Mouse (Mus musculus) ES-E14 (cell line): ENCODE measurements around the gene Ebf1. TPM values are rescaled to one million over a fixed set of nuclear protein-coding genes. Genes with fewer than 3 reads are reported as not detected.

Experiments used
- DNase-seq: peaks from one replicate; pipeline ENCODE4 v3.0.0-alpha.2; 2013; ENCODE audit warnings: low read depth, low spot score
- H3K27ac ChIP-seq: 2 replicates; pipeline ENCODE4 v1.5.1; 2012; ENCODE audit warnings: low read depth, mild to moderate bottlenecking, low read length, moderate library complexity, mixed read lengths; ENCODE audit not compliant: poor library complexity, insufficient read depth, severe bottlenecking
- H3K36me3 ChIP-seq: 2 replicates; pipeline ENCODE4 v1.6.1; 2012; ENCODE audit warnings: mild to moderate bottlenecking, low read length, moderate library complexity, mixed read lengths; ENCODE audit not compliant: control insufficient read depth, poor library complexity, insufficient read depth, severe bottlenecking
- H3K4me1 ChIP-seq, 2 experiments: fragments of 150-350 bp in 1 of 2; sonication (generic) in 1 of 2; 2 replicates each; pipeline ENCODE4 v1.6.1; 2012; ENCODE audit warnings: low read length in 2 of 2, mild to moderate bottlenecking in 1 of 2, mixed read lengths in 1 of 2; ENCODE audit not compliant: control insufficient read depth in 2 of 2, insufficient read depth in 2 of 2, poor library complexity in 1 of 2
- H3K4me3 ChIP-seq, 2 experiments: fragments of 150-350 bp in 1 of 2; sonication (generic) in 1 of 2; 2 replicates each; pipeline ENCODE4 v1.5.1; 2012; ENCODE audit warnings: low read length in 2 of 2, low read depth in 1 of 2, mild to moderate bottlenecking in 1 of 2, mixed read lengths in 1 of 2; ENCODE audit not compliant: insufficient read depth in 1 of 2, poor library complexity in 1 of 2, severe bottlenecking in 1 of 2
- H3K9ac ChIP-seq: 2 replicates; pipeline ENCODE4 v1.6.1; 2012; ENCODE audit warnings: low read depth, mild to moderate bottlenecking, low read length, mixed read lengths; ENCODE audit not compliant: poor library complexity, insufficient read depth, severe bottlenecking
- H3K9me3 ChIP-seq: fragments of 150-350 bp; sonication (generic); 2 replicates; pipeline ENCODE4 v1.6.1; 2012; ENCODE audit warnings: low read depth, mild to moderate bottlenecking, low read length; ENCODE audit not compliant: control insufficient read depth, insufficient read depth
- CHD2 ChIP-seq: IDR thresholded peaks from 2 replicates; pipeline ENCODE4 v1.6.1; 2014; ENCODE audit warnings: mild to moderate bottlenecking, low read depth, low read length, inconsistent platforms
- HCFC1 ChIP-seq: IDR thresholded peaks from 2 replicates; pipeline ENCODE4 v1.6.1; 2012; ENCODE audit warnings: low read length, inconsistent platforms, borderline replicate concordance; ENCODE audit not compliant: insufficient read depth
- MAFK ChIP-seq: IDR thresholded peaks from 2 replicates; pipeline ENCODE4 v1.6.1; 2014; ENCODE audit warnings: mild to moderate bottlenecking, low read depth, low read length, inconsistent platforms; ENCODE audit not compliant: insufficient read depth
- ZC3H11A ChIP-seq: IDR thresholded peaks from 2 replicates; pipeline ENCODE4 v1.6.1; 2012; ENCODE audit warnings: low read depth, mild to moderate bottlenecking, inconsistent platforms, low read length, borderline replicate concordance
- ZNF384 ChIP-seq: IDR thresholded peaks from 2 replicates; pipeline ENCODE4 v1.6.1; 2012; ENCODE audit warnings: low read depth, low read length, inconsistent platforms
- in situ Hi-C, 2 experiments: fragments of 600-800 bp; cut with MboI; formaldehyde crosslinking; loops; one replicate each; pipeline ENCODE4 v1.15.1; 2025; ENCODE audit warnings: low sequenced_read_pairs in 2 of 2, inconsistent platforms in 1 of 2; ENCODE audit not compliant: unreplicated experiment in 2 of 2
- total RNA-seq: library from RNA; depleted of rRNA; stranded (reverse); fragments of 300-350 nt; gene quantifications from 2 replicates; pipeline ENCODE4 v1.2.3, GENCODE M21; 2012

Gene Ebf1
- total RNA-seq, 1 experiment = 3.2 TPM

DNA sequence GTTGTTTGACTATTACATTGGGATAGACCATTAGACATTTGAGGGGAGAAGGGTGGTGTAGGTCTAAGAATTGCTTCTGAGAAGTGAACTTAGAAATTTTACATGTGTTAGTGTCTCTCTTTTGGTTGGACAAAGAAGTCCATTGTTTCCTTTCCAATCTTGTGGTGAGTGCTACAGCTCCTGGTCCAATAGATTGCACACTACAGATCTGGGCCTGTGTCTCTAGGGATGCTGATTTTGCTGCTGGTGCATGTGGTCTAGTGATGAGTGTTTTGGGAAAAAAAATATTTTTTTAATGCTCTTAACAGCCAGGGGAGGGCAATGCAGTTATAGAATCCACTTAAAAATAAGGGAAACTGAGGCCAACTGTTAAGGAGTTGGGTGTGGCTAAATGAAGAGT, 276.9 kb downstream of the Ebf1 start:
- TF ChIP-seq MAFK = no peak
- TF ChIP-seq HCFC1 = no peak
- TF ChIP-seq ZNF384 = no peak
- TF ChIP-seq ZC3H11A = no peak
- TF ChIP-seq CHD2 = no peak
- no peaks in the 10 kb centered on the region for H3K4me1 ChIP-seq
- no peak overlapping the region for H3K9ac ChIP-seq
- H3K27ac ChIP-seq = no peak overlapping the region
- in situ Hi-C loops = no loop called here
- no peaks in the 10 kb centered on the region for H3K36me3 ChIP-seq
- H3K9me3 ChIP-seq = no peaks in the 10 kb centered on the region
- no peak for DNase-seq
- no peak overlapping the region for H3K4me3 ChIP-seq

DNA sequence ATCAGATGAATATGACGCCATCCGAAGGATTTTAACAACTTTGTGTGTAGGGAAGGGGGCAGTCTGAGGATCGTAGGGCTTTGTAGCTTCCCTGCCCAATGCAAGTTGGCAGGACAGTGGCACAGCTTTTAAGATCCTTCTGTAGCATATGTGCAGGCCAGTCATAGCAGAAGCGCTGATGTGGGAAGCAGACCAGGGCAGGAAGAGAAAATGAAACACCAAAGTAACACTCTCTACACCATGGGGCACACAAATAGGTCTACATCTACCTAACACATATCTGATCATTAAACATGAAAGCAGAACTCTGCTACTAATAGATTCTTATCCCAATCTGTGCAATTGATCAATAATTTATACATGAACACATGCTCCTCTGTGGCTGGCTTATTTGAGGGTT, 277.7 kb downstream of the Ebf1 start:
- TF ChIP-seq CHD2 = no peak
- no peak for TF ChIP-seq MAFK
- no peak for TF ChIP-seq ZNF384
- TF ChIP-seq HCFC1 = no peak
- no peak for TF ChIP-seq ZC3H11A
- no peak for DNase-seq
- Histone ChIP-seq H3K4me1 (no peaks in the 10 kb centered on the region), H3K9me3 (no peaks in the 10 kb centered on the region), H3K27ac (no peak overlapping the region), H3K36me3 (no peaks in the 10 kb centered on the region), H3K9ac (no peak overlapping the region), H3K4me3 (no peak overlapping the region)
- in situ Hi-C loops = no loop called here

GRCm38 (mm10) chr11:44895893-44896292, 278.8 kb downstream of the Ebf1 start:
- H3K4me3 ChIP-seq = no peak overlapping the region
- H3K9me3 ChIP-seq = no peaks in the 10 kb centered on the region
- no peak overlapping the region for H3K9ac ChIP-seq
- in situ Hi-C loops = no loop called here
- no peaks in the 10 kb centered on the region for H3K4me1 ChIP-seq
- H3K27ac ChIP-seq = no peak overlapping the region
- TF ChIP-seq CHD2 (no peak), ZNF384 (no peak)
- DNase-seq = no peak
- no peaks in the 10 kb centered on the region for H3K36me3 ChIP-seq

DNA sequence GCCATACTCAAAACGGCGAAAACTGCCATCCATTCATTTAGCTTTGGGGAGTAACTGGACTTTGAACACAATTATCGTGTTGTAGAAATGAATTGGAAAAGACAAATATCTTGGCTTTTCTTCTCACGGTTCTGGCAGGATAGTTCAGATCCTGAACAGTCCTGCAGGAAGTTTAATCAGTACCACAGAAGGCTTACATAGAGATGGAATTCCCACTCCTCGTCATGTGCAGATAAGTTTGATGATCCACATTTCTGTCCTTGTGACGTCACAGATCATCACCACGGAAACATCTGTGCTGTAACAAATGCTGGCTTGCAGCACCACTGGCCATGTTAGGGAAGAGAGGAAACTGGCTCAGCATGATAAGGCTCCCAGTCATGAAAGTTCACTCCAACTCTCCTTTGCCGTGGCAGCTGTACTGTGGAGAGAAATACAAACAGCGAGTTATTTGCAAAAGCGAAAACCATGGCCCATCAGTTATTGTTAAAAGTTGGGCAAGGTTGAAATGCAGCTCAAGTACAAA, 280.1 kb downstream of the Ebf1 start:
- H3K36me3 ChIP-seq = no peaks in the 10 kb centered on the region
- no peaks in the 10 kb centered on the region for H3K9me3 ChIP-seq
- H3K9ac ChIP-seq = no peak overlapping the region
- in situ Hi-C loops = no loop called here
- no peak for DNase-seq
- H3K27ac ChIP-seq = no peak overlapping the region
- TF ChIP-seq ZC3H11A (no peak), HCFC1 (no peak), MAFK (no peak), ZNF384 (no peak), CHD2 (no peak)
- no peaks in the 10 kb centered on the region for H3K4me1 ChIP-seq
- no peak overlapping the region for H3K4me3 ChIP-seq

- Histone ChIP-seq H3K9me3 (no peaks in the 10 kb centered on the region), H3K4me3 (no peak overlapping the region), H3K36me3 (no peaks in the 10 kb centered on the region), H3K27ac (no peak overlapping the region), H3K4me1 (no peaks in the 10 kb centered on the region), H3K9ac (no peak overlapping the region)
- TF ChIP-seq MAFK (no peak), HCFC1 (no peak), ZC3H11A (no peak)
- DNase-seq = no peak
- in situ Hi-C loops = no loop called here
Measured at GRCm38 (mm10) chr11:44899554-44899953, 282.4 kb downstream of the Ebf1 start.
